Mouse (Mus musculus) gastrocnemius, postnatal 36 days (tissue): ENCODE measurements at regions not wholly inside any gene's neighbourhood (a gene's known extent, or its start where the extent isn't known, plus 50 kb on each side); places are given as distances from the start of the nearest gene placed in this dataset.

Experiments
- DNase-seq, 2 experiments: peaks; one replicate each; pipeline ENCODE4 v3.0.0; 2022
- intact Hi-C: fragments of 180-260 bp; cut with DNase I; formaldehyde crosslinking; loops from one replicate; pipeline ENCODE4 v1.15.1; 2025

GRCm38 (mm10) chr2:166251421-166251820, 96.0 kb upstream of the Sulf2 start:
- no peak for DNase-seq
- intact Hi-C loops = no loop called here

GRCm38 (mm10) chr2:166250571-166250970, 95.1 kb upstream of the Sulf2 start:
- DNase-seq = no peak
- intact Hi-C loops = no loop called here

DNA sequence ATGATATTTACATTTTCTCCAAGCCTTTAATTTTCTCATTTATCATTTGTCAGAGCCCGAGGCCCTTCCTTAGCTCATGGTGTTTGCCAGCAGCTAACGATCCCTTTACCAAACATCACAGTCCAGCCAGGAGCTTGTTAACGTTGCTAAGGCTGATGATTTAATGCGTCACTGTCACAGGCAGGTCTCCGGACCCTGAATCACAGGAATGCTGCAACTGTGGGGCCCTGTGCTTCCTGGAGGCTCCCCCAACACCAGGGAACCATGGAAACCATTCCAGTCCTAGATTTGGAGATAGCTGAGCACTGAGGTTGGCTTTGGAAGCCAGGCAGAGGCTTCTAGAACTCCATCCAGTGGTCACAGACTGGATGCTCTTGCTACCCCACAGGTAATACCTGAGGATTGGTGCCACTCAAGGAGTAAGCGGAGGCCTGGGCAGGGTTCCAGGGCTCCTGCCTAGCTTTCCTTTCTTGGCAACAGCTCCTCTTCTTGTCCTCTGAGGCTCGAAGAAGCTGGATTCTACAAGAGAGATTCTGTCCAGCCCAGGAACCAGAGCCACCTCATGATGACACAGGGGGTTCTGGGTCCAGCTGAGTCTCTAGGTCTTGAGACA, 94.0 kb upstream of the Sulf2 start:
- no peak for DNase-seq
- intact Hi-C loops = no loop called here

GRCm38 (mm10) chr2:166246401-166247189, 91.1 kb upstream of the Sulf2 start:
- no peak for DNase-seq
- intact Hi-C loops = no loop called here

- no peak for DNase-seq
- intact Hi-C loops = no loop called here
These were observed 89.8 kb upstream of the Sulf2 start for GRCm38 (mm10) chr2:166245219-166245618.

DNA sequence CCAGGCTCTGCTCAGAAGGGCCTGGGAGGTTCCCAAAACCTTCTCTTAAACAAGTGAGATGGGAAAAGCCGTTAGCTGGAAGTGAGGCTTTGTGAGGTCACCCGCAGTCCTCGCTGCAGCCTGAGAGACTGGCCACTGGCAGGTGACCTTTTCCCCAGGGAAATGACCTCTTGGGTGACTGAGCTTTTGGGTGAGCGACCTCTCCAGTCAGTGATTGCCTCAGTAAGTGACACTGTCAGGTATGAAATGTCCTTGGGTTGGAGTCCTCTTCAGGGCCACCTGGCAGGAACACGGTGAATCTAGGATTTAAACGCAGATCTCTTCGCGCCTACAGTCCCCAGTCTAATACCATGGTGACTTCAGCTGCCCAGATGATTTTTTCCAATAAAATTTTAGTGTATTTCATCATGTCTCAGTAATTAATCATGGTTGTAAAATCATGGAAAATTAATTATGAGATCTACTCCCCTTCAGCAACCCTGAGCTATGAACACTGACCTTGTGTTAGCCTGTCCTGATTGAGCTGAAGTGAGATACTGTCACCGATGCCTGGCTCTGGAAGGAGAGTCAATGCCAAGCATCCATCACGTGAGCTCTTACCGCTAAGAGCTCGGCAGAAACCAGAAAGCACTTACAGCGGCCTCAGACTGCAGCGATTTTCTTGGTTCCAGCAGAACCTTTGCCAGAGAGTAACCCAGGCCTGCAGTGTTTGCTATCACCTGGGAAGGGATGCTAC, 87.5 kb upstream of the Sulf2 start:
- DNase-seq = no peak
- intact Hi-C loops = no loop called here

DNA sequence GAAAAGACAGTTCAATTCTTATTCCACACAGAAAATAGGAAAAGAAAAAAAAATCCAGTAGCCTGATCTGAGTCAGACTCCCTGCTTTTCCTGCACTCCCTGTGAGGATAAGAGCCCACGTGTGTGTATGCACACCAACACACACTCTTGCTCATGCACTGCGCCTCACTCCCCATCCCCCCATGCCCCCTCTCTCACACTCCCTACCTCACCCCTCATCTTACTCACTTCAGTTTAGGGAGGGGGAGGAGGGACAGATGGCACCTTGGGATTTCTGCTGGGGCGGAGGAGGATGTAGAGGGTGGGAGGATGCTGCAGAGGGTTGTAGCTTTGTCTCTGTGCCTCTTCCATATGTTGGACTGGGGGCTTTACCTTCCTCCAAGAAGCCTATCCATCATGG, 85.8 kb upstream of the Sulf2 start:
- intact Hi-C loops = no loop called here

DNA sequence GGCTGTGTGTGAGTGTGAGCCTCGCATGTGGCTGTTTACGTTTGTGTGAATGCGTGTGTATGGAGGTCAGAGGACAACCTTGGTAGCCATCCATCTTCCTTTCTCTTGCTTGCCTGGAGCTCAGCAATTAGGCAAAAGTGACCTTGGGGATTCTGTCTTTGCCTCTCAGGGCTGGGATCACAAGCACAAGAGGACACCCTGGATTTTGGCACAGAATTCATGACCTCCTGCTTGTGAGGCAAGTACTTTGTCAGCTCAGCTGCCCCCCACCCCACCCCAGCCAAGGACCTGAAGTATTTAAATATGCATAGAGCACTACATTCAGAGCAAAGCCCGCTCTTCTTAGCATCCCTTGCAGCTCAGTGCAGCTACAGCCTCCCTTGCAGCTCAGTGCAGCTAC, 84.6 kb upstream of the Sulf2 start:
- intact Hi-C loops = no loop called here
- DNase-seq = no peak

More for the DNA sequence above, 85.8 kb upstream of the Sulf2 start:
- DNase-seq = no peak

- intact Hi-C loops = no loop called here
- no peak for DNase-seq
These were observed 82.2 kb upstream of the Sulf2 start for GRCm38 (mm10) chr2:166237554-166238269.

DNA sequence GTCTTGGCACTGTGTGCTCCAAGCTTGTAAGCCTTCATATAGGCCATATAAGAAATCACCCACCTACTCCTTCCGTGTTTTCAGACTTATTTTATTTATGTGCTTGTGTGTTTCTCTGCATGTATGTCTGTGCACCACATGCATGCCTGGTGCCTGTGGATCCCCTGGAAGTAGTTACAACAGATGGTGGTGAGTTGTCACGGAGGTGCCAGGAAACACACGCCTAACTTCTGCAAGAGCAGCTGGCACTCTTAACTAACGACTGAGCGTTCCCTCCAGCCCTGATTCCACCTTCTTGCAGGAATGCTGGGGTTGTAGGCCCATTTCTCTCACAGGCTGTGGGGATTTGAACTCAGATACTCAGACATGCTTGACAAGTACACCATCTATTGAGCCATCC, 80.6 kb upstream of the Sulf2 start:
- intact Hi-C loops = no loop called here

GRCm38 (mm10) chr2:166234579-166235212, 79.2 kb upstream of the Sulf2 start:
- intact Hi-C loops = no loop called here
- DNase-seq = no peak

More for the DNA sequence above, 80.6 kb upstream of the Sulf2 start:
- DNase-seq = no peak

GRCm38 (mm10) chr2:166233246-166233645, 77.8 kb upstream of the Sulf2 start:
- intact Hi-C loops = no loop called here

DNA sequence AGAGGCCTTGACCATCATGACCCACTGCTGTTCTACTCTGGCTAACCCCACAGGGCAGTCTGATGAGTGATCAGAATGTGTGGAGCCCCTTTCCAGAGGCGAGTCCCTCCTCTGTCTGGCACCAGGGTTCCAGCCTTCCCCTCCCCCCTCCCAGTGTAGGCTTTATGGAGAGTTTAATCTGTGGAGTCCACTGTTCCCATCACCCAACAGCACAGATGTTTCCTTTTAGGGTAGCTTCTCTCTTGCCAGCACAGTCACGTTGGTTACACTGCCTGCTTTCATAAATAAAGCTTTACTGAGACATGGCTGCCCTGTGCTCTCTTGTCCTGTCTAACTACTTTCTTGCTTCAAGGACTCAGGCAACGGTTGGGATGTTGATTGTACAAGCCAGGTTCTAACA, 76.9 kb upstream of the Sulf2 start:
- intact Hi-C loops = no loop called here
- DNase-seq = no peak

More at GRCm38 (mm10) chr2:166233246-166233645, 77.8 kb upstream of the Sulf2 start:
- no peak for DNase-seq

GRCm38 (mm10) chr2:166230617-166231016, 75.2 kb upstream of the Sulf2 start:
- intact Hi-C loops = no loop called here
- DNase-seq = no peak

DNA sequence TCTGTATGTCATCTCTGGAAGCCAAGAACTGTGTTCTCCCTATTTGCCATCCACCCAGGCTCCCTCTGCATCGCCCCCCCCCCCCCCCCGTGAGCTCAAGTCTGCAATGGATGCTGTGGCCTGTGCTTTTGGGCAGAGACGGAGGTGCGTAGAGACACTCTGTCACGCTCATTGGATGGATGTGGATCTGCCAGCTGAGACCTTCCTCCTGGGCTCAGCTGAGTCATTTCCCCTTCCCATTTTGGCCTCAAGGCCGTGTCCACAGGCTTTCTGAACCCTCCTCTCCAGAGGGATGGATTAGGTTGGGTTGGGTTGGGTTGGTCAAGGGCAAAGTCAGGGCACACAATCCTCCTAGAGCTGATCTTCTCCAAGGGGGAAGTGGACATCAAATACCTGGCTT, 72.9 kb upstream of the Sulf2 start:
- intact Hi-C loops = no loop called here
- no peak for DNase-seq

DNA sequence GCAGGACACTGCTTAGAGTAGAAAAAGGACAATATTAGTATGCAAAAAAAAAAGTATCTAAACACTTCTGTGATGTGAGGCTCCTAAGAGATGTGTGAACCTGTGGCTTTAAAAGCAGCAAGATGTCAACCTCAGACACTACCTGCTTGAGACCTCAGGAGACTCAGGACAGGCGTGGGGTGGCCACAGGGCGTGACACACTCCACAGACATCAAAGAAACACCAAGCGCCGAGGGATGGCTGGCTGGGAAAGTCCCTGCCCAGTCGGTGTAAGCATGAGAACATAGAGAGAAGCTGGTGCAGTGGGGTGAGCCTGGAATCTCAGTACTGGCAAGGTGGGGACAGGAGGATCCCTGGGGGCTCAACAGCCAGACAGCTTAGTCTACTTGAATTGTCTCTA, 72.0 kb upstream of the Sulf2 start:
- intact Hi-C loops = no loop called here
- no peak for DNase-seq

GRCm38 (mm10) chr2:166226929-166227328, 71.5 kb upstream of the Sulf2 start:
- intact Hi-C loops = no loop called here
- no peak for DNase-seq

DNA sequence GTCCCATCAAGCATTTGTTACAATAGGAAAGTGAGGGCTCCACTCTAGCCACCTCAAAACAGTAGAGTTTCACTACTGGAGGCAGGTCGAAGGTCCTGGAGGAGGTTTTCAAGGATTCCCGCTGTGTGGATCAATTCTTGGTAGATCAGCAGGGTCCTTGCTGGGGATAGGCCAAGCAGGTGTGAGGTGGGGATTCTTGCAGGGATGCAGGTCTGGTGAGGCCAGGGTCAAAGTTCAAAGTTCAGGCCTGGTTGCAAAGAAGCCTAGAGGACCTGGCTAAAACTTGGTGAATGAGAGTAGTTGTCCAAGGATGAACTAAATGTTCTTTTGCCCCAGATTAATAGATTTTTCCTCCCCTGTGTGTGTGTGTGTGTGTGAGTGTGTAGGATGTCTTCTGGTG, 70.9 kb upstream of the Sulf2 start:
- intact Hi-C loops = no loop called here
- no peak for DNase-seq

DNA sequence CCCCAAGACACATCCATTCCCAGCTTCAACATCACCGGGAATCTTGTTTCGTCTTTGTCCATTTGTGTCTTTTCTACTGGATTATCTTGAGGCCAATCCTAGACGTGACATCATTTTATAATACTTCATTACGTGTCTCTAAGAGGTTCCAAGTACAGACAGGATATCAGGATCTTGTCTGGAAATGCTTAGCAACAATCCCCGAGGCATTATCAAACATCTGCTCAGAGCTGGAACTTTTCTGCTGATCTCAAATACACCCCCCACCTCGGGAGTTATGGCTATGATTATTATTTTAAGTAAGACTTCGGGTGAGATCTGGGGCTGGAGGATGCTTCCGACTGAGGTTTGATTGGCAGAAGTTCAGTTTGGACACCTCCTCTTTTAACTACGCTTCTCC, 69.9 kb upstream of the Sulf2 start:
- no peak for DNase-seq
- intact Hi-C loops = no loop called here

GRCm38 (mm10) chr2:166218783-166219182, 63.3 kb upstream of the Sulf2 start:
- intact Hi-C loops = no loop called here
- no peak for DNase-seq

DNA sequence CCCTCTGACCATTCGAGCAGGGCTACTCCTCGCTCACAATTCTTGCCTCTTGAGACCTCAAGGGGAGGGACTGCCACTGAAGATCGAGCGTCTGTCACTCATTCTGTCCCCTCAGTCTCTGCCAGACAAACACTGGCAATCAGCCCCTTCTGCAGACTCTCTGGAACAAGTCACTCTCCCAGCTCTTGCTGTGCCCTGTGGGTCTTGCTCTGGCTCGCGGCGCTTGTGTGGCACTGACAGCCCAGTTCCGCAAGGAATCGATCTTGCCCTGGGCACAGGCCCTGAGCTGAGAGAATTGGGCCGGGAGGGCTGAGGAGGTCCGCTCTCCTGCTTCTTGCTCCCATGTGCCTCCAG, 61.0 kb upstream of the Sulf2 start:
- intact Hi-C loops = no loop called here
- no peak for DNase-seq
